Mouse (Mus musculus): ENCODE data around the gene Tead2.

DNA sequence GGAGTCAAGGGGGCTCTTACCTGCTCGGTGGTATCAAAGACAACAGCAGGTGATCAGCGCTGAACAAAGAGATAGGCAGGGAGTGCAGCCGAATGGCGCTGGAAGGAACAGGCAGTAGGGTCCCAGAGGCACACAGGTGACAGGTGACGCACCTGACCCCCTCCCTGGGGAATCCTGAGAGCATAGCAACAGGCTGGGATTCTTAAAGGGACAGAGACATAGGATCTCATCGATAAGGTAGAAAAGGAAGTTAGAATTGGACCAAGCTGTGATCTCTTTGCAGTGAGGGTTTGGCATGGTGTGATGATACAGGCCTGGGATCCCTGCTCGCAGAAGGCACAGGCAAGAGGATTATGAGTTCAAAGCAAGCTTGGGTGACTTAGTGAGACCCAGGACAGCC lies 36.1 kb upstream of the Tead2 start, which contains the start of gene Gfy:
- no peak for TF ChIP-seq POLR2A (IDR thresholded peaks at IDR 0.05; ENCODE audit: low read depth, low read length)
- no peak for TF ChIP-seq CTCF (IDR thresholded peaks at IDR 0.05; ENCODE audit: extremely low read depth, insufficient read length, insufficient replicate concordance, low read depth, low read length)

Measured in small intestine, adult 2 months (tissue).